Mouse (Mus musculus) liver, postnatal 0 days (tissue): ENCODE results near the gene F8.

Experiments
- CTCF ChIP-seq: sonication (generic); IDR thresholded peaks from 2 replicates; pipeline ENCODE4 v1.5.1; 2016; ENCODE audit warnings: antibody characterized with exemption, low read depth
- EP300 ChIP-seq: IDR thresholded peaks from 2 replicates; pipeline ENCODE4 v1.6.1; 2016; ENCODE audit warnings: antibody characterized with exemption, low read depth, mild to moderate bottlenecking

GRCm38 (mm10) chrX:75148414-75148813 is 234.0 kb downstream of the F8 start:
- TF ChIP-seq CTCF (no peak), EP300 (no peak)
